Mouse (Mus musculus) ES-Bruce4 (cell line): Measurements from ENCODE around the gene Afdn.

Experiments
- CTCF ChIP-seq: IDR thresholded peaks from one replicate; pipeline ENCODE4 v1.8.1; 2011; ENCODE audit warnings: low read depth, low read length
- EP300 ChIP-seq: IDR thresholded peaks from 2 replicates; pipeline ENCODE4 v1.6.1; 2011; ENCODE audit warnings: low read depth, low read length; ENCODE audit not compliant: insufficient read depth
- POLR2A ChIP-seq: IDR thresholded peaks from one replicate; pipeline ENCODE4 v1.8.1; 2011; ENCODE audit warnings: low read length; ENCODE audit not compliant: insufficient read depth

GRCm38 (mm10) chr17:13907082-13907481 is 146.7 kb downstream of the Afdn start:
- TF ChIP-seq POLR2A (no peak), CTCF (no peak), EP300 (no peak)
